Mouse (Mus musculus) adrenal gland (tissue): ENCODE measurements around the gene Lemd2.

Source experiments
- intact Hi-C: fragments of 180-260 bp; cut with DNase I; formaldehyde crosslinking; loops from one replicate; pipeline ENCODE4 v1.15.1; 2025

The Lemd2 gene

DNA sequence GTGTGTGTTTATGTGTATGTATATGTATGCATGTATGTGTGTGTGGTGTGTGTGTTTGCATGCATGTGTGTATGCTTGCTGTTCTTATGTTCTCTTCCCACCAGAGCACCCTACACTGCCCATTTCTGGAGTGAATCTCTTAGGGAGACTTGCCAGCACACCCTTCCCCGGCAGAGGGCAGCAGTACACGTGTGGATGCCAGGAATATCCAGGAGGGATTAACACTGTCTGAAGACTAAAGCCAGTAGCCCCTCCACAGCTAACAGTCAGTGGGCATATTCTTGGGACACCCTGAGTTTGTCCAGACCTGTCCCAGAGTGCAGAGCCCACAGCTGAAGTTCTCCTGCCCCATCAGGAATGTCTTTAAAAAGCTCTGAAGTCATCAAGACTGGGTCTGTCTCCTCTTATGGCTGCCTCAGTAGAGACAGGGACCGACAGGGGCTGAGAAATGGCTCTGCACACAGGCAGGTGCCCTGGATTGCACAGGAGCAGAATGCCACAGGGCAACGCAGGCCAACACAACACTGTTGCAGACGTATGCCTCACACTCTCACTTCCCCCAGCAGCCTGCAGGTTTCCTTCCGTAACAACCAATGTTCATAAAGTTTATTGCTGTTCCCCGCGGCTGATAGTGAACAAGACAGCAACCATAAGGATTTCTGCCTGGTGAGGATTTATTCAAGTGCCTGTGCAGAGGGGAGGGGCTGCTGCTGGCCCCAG lies 39.1 kb downstream of the Lemd2 start:
- intact Hi-C loops, result no loop called here

DNA sequence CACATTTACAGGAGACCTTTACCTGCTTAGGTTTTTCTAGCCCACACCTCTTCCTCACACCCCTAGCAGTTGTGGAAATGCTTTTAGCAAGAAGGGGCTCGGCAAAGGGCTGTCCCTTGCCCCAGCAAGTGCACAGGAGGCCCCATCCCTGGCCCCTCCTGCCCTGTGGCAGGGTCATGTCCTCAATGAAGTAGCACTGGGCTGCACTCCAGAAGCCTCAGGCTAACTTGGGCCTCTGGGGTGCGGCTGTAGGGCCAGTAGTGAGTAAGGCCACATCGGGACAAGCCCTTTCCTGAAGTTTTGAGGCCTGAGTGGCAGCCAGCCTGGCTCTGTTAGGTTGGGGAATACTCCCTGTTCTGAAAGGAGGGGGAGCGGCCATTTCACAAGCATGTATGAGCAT lies 43.4 kb downstream of the Lemd2 start:
- intact Hi-C loops, result no loop called here

DNA sequence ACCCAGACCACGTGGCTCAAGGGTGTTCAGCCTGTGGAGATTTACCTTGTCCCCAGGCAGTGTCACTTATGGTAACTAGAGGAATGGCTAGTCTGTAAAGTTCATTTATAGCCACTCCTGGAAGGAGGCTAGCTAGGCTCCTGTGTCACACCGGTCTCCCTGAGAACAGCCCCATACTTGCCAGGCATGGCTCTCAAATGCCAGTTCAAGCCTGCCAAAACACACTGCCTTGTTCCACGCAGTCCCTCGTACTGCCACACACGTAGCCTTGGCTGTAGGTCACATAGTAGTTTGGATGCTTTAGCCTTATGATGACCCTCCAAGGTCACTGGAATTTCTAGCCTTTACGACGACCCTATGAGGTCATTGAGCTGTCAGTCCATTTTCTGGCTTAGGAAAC lies 45.1 kb downstream of the Lemd2 start:
- intact Hi-C loops, result no loop called here

DNA sequence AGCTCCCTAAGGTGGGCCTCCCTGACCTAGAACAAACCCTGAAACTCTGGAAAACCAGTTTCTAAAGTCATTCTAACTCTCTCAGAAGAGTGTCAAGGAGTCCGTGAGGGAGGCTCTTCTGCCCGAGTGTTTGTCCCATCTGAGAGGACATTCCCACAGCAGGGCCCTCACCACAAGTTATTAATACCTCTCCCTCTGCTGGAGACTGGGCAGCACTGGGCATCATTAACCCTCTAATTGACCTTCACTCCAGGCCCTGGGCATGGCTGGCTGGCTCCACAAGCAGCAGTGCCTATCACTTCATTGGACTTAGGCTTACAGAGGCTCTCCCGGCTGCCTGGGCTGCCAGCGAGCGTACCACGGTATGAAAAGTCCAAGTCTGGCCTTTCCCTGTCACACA lies 45.8 kb downstream of the Lemd2 start:
- intact Hi-C loops, result no loop called here

DNA sequence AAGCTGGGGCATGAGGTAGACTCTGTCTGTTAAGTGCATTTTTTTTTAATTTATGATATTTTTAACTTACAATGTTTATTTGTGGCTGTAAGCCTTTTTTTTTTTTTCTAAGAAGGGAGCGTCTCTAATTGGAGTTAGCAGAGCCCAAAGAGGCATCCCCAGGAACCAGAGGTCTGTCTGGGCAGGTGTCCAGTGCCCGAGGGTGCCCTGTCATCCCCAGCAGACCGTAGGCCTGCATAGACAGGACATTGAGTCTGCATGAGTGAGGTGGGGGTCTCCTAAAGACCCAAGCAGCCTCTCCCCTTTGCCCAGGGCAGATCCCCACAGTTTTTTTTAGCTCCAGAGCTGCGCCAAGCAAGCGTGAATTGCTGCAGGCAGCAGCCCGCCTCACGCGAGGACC lies 48.5 kb downstream of the Lemd2 start:
- intact Hi-C loops, result no loop called here

DNA sequence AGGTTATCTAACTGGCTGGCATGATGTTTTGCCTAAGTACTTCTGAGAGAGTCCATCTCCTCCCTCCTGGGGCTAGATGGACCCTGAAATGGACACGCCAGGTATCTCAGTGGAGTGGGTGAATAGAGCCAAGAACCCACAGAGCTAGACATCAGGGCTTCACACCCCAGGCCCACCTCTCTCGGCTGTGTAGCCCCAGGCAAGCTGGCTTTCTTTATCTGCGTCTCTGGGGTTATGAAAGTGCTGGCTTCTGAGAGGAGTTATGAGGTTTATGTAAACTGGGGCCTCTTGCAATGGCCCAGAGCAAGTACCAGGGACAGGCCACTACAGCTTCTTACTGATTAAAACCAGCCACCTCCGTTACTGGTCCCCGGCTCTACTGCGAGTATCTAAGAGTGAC lies 49.4 kb downstream of the Lemd2 start:
- intact Hi-C loops, result no loop called here

DNA sequence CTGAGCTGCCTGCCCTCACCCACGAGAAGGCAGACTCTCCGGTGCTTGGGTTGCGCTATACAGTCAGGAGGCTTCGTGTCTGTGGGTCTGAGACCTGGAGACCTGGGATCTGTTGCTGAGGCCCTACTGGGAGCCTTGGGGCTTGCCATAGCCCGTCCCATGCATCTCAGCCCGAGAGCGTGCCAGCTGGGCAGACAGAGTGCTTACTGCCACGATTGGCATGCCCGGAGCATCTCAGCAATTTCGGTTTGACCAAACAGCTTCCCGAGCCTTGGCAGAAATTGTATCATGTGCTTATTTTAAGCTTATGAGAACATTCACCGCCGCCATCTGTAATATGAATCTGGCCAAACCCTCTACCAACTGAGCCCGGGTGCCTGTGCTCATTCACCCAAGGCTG lies 50.0 kb downstream of the Lemd2 start:
- intact Hi-C loops, result no loop called here

DNA sequence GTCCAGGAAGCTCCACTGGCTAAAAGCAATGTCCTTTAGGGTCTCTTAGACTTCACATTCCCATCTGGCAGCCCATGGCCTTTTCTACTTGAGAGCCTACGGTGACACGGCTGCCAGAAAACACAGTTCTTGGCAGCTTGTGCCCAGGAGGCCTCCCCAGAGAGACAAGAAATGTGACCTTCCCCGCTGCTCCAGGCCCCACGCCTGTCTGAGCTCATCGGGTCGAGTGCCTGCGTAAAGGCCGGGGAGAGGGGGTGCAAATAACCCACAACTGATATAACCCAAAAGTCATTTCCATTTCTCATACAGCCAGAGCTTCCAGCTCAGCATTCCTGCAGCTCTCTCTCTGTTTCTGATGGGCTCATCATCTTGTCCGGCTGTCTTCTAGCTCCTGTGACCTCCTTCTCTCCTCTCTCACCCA lies 50.5 kb downstream of the Lemd2 start:
- intact Hi-C loops, result no loop called here

DNA sequence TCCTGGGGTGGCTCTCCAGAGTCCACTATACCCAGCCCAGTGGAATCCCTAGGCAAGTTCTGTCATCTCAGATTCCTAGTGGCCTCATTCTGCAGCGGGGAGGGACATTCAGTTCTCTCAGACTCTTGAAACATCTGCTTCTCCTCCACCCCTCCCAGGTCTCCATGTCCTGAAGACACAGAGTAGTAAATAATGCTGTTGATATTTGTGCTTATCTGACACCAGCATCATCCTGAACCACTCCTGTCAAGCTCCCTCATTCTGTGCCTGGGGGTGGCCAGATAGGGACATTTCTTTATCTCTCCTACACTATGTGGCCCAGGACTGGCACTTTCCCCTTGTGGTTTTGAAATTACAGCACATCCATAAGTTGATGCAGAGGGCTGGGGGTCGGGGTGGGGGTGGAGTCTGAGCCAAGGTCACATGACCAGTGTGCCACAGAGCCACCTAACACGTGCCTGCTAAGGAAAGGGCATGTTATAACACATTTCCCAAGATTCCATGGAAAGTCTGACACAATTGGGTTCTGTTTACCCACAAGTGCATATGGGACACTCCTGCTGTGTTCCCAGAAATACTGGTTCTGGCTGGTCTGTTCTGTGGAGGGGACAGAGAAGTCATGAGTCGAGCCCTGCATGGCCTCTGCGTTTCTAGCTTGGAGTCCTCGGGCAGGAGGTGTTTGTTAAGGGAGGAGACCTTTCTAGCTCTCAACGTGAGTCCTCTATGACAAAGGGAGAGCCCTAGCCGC lies 51.1 kb downstream of the Lemd2 start:
- intact Hi-C loops, result no loop called here

DNA sequence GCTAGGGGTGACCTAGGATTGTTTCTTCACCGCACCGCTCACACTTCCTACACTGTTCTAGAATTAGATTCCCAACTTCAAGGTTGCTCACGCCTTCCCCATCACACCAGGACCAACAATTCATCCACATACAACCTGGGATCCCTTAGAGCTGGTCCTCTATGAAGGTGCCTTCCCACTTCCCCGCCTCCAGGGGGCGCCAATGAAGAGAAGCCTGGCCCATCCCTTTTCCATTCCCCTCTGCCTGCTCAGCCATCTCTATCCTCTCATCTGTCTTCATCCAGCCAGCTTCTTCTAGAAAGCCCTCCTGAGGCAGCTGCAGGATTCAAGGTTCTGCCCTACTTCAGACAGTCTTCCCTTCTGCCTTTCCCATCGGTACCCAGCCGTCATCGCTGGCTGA lies 52.9 kb downstream of the Lemd2 start:
- intact Hi-C loops, result no loop called here

DNA sequence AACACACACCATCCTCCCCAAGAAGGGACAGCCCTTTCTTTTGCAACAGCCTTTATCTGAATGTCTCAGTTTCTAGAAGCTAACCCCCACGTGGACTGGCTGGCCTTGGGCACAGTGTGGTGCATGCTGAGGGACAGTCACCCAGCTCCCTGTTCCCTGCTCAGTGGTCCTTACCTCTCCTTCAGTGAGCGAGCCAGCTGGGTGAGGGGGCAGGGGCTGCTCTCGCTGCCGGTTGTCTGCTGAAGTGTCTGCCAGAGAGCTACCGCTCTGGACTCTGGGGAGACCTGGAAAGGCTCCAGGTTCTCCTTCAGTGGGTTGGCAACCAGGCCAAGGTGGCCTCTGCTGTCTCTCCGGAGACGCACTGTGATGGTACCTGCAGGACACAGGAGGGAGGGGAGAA lies 53.4 kb downstream of the Lemd2 start:
- intact Hi-C loops, result no loop called here

DNA sequence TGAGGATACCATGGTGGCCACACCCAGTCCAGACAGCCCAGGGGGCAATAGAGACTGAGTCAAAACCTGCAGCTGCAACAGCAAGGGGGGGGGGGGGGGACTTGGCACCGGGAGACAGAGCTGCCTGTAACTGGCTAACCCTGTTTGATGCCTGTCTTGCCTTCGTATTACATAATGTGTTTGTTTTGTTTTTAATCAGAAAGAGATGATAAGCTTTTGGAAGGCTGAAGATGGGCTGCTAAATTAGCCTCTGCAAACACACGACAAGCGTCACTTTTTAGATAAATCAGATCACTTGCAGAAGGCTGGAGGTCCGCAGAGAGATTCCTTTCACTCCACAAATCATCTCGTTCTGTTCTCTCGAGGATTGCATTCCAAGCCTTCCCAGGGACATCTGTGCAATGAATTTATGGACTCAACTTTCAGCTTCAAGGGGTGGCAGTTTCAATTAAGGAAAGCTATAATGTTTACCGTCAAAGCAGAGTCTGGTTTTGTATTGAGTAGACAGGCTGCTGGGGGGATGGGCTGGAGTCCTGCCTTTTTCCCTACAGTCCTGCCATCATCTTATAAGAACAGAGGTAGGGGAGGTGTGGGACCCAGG lies 57.8 kb downstream of the Lemd2 start:
- intact Hi-C loops, result no loop called here

DNA sequence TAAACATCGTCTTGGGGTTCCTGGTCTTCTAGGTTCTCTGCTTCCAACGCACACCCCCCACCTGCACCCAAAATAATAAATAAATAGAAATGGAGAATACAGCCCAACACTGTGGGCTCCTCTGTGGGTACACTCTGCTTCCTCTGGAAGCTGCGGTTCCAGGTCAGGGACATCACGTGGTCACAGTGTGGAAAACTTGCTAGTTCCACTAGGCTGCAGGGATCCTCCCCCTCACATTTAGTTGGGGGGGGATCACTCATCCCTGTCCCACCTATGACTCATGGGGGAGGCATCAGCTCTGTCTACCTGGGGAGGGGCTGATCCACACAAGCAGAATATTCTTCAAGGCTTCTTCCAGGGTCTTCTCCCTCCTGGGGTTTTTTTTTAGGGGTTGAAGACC lies 60.1 kb downstream of the Lemd2 start:
- intact Hi-C loops, result no loop called here

DNA sequence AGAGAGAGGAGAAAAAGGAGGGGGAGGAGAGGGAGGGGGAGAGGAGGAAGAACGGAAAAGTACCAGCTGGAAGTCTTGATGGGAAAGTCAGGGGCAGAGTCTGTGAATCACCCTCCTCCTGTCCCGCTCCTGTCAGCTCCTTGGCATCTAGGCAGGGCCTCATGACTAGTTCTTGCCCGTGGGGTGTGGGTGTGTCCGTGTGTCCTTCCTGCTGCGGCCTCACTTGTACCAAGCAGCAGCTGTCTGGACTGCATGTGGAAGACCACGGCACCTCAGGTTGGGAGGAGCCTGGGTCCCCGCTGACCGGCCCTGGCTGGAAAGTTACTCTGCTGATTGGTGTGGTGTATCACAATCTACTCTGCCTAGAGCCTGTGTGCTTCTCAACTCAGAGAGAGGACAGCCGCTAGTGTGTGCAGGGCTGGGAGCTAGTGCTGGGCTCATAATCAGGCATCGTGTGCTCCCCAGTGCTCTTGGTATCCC lies 62.3 kb downstream of the Lemd2 start:
- intact Hi-C loops, result no loop called here

DNA sequence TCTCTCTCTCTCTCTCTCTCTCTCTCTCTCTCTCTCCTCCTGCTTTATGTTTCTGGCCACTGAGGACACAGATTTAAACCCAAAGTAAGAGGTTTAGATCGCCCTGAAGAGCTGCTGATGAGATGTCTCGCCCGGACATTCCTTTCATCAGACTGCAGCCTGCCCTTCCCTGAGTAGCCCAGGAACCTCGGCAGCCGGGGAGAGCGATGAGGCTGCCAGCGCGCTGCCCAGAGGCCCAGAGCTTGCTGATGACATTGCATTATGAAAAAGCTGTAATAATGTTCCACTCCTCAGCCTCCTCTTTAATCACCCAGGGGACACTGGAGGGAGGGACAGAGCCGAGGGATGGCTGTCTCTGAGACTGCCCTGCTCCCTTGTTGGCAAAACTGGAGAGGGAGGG lies 64.0 kb downstream of the Lemd2 start:
- intact Hi-C loops, result no loop called here
